ENCODE assay signal across 9 mouse cellular contexts in the genomic region with DNA sequence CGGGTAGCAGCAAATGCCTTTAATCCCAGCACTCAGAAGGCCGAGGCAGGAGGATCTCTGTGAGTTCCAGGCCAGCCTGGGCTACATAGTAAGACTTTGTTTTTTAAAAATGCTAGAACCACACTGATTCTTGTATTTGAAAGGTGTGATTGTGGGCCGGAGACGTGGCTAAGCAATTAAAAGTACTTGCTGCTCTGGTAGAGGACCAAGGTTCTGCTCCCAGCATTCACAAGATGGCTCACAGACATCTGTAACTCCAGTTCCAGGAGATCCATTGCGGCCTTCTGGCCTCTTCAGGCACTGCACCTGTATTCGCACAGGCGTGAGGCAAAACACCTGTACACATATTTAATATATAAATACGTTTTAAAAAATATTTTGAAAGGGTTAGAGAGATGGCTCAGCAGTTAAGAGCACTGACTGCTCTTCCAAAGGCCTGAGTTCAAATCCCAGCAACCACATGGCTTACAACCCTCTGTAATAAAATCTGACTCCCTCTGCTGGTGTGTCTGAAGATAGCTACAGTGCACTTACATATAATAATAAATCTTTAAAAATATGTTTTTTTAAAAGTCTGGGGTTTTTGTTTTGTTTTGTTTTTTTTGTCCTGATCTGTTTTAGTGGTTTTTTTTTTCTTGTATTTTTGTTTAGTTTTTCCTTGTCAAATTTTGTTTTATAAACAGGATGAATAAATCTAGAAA. TPM values are rescaled to one million over a fixed set of nuclear protein-coding genes. Genes with fewer than 3 reads are reported as not detected.
DNase-seq lines count a peak whose midpoint lies in the region; ATAC-seq and TF ChIP-seq lines count a peak whose summit lies in the region.
"Had no signal": no experiment of that assay in that cellular context is flagged by ENCODE, and none has a peak within 500 bp of the region (broad histone marks: within the 10 kb centered on the region; RNA-seq: fewer than 3 reads in every experiment).

No protein-coding gene starts in this region.

- H3K4me3 ChIP-seq in lung, postnatal 0 days (ENCODE audit: low read depth, low read length) = no peak overlapping the region; the same call in 1 of the 2 replicates
- H3K4me3 ChIP-seq in intestine, embryonic 15.5 days (replicated peaks) = no peak overlapping the region
- H3K4me3 ChIP-seq in stomach, embryonic 16.5 days (replicated peaks; ENCODE audit: low read length) = no peak overlapping the region; the same call in 1 of the 2 replicates

- DNase-seq in lung, postnatal 0 days (ENCODE audit: low spot score) = no peak
- DNase-seq in lung, postnatal 14 days = no peak
- peak; percentile 56 for DNase-seq in ZHBTc4 (ENCODE audit: low read depth, low spot score)
- DNase-seq in right cerebral cortex, postnatal 4 days = no peak
- DNase-seq in left cerebral cortex, postnatal 14 days (ENCODE audit: low spot score in 2 of 2) = no peak

- peak overlapping the region; percentile 91 for H3K27ac ChIP-seq in lung, postnatal 0 days (ENCODE audit: low read length)
- H3K27ac ChIP-seq in intestine, embryonic 15.5 days = no peak overlapping the region
- no peak overlapping the region for H3K27ac ChIP-seq in stomach, embryonic 16.5 days (ENCODE audit: low read length)
- H3K27ac ChIP-seq: neural tube, embryonic 13.5 days had no signal

- ATAC-seq in lung, postnatal 0 days = no peak
- ATAC-seq in intestine, embryonic 15.5 days = no peak
- ATAC-seq in stomach, embryonic 16.5 days (ENCODE audit: insufficient read depth, low FRiP score) = no peak
- ATAC-seq in activated CD4-positive, CD25-positive, alpha-beta regulatory T cell, adult 4 months = no peak

- no peak overlapping the region for H3K9ac ChIP-seq in lung, postnatal 0 days (replicated peaks; ENCODE audit: low read depth)
- no peak overlapping the region; the same call in 1 of the 2 replicates for H3K9ac ChIP-seq in intestine, embryonic 15.5 days
- H3K9ac ChIP-seq in stomach, embryonic 16.5 days (ENCODE audit: low read length) = no peak overlapping the region

- no peaks in the 10 kb centered on the region for H3K27me3 ChIP-seq in lung, postnatal 0 days (replicated peaks; ENCODE audit: insufficient read depth, low read length)
- no peaks in the 10 kb centered on the region for H3K27me3 ChIP-seq in intestine, embryonic 15.5 days (replicated peaks)
- H3K27me3 ChIP-seq in stomach, embryonic 16.5 days (ENCODE audit: control insufficient read depth, insufficient read depth, low read length) = no peaks in the 10 kb centered on the region
- H3K27me3 ChIP-seq: neural tube, embryonic 13.5 days had no signal

- WGBS in lung, postnatal 0 days = 91% methylated on average over 8 of the region's 8 CpGs
- whole genome bisulfite sequencing in intestine, embryonic 15.5 days = 94% methylated on average over 8 of the region's 8 CpGs
- 92% methylated on average over 8 of the region's 8 CpGs for WGBS in stomach, embryonic 16.5 days

- H3K4me1 ChIP-seq in lung, postnatal 0 days (ENCODE audit: insufficient read depth, low read depth, low read length) = peaks cover 4% of the 10 kb centered on the region
- H3K4me1 ChIP-seq in intestine, embryonic 15.5 days (replicated peaks) = no peaks in the 10 kb centered on the region
- H3K4me1 ChIP-seq in stomach, embryonic 16.5 days (ENCODE audit: control insufficient read depth, insufficient read depth, low read length) = no peaks in the 10 kb centered on the region

- no peaks in the 10 kb centered on the region for H3K9me3 ChIP-seq in lung, postnatal 0 days (ENCODE audit: low read length)
- no peaks in the 10 kb centered on the region for H3K9me3 ChIP-seq in intestine, embryonic 15.5 days
- H3K9me3 ChIP-seq in stomach, embryonic 16.5 days (replicated peaks; ENCODE audit: control insufficient read depth, low read length) = no peaks in the 10 kb centered on the region
- H3K9me3 ChIP-seq: neural tube, embryonic 13.5 days had no signal

- H3K4me2 ChIP-seq in lung, postnatal 0 days (replicated peaks; ENCODE audit: low read depth, low read length) = peak overlapping the region; percentile 82; the same call in 1 of the 2 replicates
- H3K4me2 ChIP-seq in intestine, embryonic 15.5 days (replicated peaks) = peak overlapping the region; percentile 82
- H3K4me2 ChIP-seq in stomach, embryonic 16.5 days (ENCODE audit: low read depth, low read length) = peak overlapping the region; percentile 83; the same call in 1 of the 2 replicates

- intact Hi-C loops in left cerebral cortex, postnatal 14 days (cut with DNase I) = no loop called here

- H3K36me3 ChIP-seq in lung, postnatal 0 days (ENCODE audit: insufficient read depth, low read length) = no peaks in the 10 kb centered on the region
- H3K36me3 ChIP-seq in intestine, embryonic 15.5 days = no peaks in the 10 kb centered on the region
- H3K36me3 ChIP-seq in stomach, embryonic 16.5 days (ENCODE audit: control insufficient read depth, insufficient read depth, low read length) = no peaks in the 10 kb centered on the region
- H3K36me3 ChIP-seq: neural tube, embryonic 13.5 days had no signal

- peak; percentile 21; the same call in 1 of the 2 replicates for TF ChIP-seq CTCF in lung, postnatal 0 days (IDR thresholded peaks at IDR 0.05)

- no peak for TF ChIP-seq EP300 in lung, postnatal 0 days (IDR thresholded peaks at IDR 0.05)

RNA-seq across cellular contexts. Expression of a gene that starts 0.7 kb away (rescaled TPM):
- 23.2 and 31.4 TPM in 2 replicates for polyA plus RNA-seq in lung, postnatal 0 days (2015; fragmentation: Nextera tagmentation; extraction: Ambion mirVana)
- polyA plus RNA-seq in intestine, embryonic 15.5 days (2015; fragmentation: Nextera tagmentation; extraction: Ambion mirVana) = 11.7 and 11.9 TPM in 2 replicates
- 9.4 and 9.9 TPM in 2 replicates for polyA plus RNA-seq in stomach, embryonic 16.5 days (2015; fragmentation: Nextera tagmentation; extraction: Ambion mirVana)
- 100 to 1,000 TPM; 111 to 118 TPM for polyA plus RNA-seq in activated CD4-positive, CD25-positive, alpha-beta regulatory T cell, adult 4 months (2017; shearing (Covaris generic))
- total RNA-seq in left cerebral cortex, postnatal 14 days (2021) = 1 to 10 TPM in 1 of 2 experiments, under 1 TPM in 1; 0.93 to 5.5 TPM

RNA-seq across cellular contexts. Expression of a gene that starts 36.8 kb away (rescaled TPM):
- 23.6 and 28.6 TPM in 2 replicates for polyA plus RNA-seq in lung, postnatal 0 days (2015; fragmentation: Nextera tagmentation; extraction: Ambion mirVana)
- 28.9 and 32.1 TPM in 2 replicates for polyA plus RNA-seq in intestine, embryonic 15.5 days (2015; fragmentation: Nextera tagmentation; extraction: Ambion mirVana)
- polyA plus RNA-seq in stomach, embryonic 16.5 days (2015; fragmentation: Nextera tagmentation; extraction: Ambion mirVana) = 34.1 and 40.0 TPM in 2 replicates
- polyA plus RNA-seq in activated CD4-positive, CD25-positive, alpha-beta regulatory T cell, adult 4 months (2017; shearing (Covaris generic)) = 10 to 100 TPM; 94.9 to 96.7 TPM
- total RNA-seq in left cerebral cortex, postnatal 14 days (2021) = 10 to 100 TPM; 31.1 to 34.3 TPM
